Mouse (Mus musculus) kidney, adult 2 months (tissue): Measurements from ENCODE around the gene Ppp1r12b.

Experiments used
- CTCF ChIP-seq: fragments of 200-500 bp; conservative IDR thresholded peaks from 2 replicates; pipeline ENCODE4 v1.5.1; 2011; ENCODE audit warnings: low read depth, mild to moderate bottlenecking, control low read depth, low read length, moderate library complexity, mixed read lengths; ENCODE audit not compliant: insufficient read depth, insufficient read length
- POLR2A ChIP-seq: fragments of 200-500 bp; IDR thresholded peaks from one replicate; pipeline ENCODE4 v1.6.1; 2011; ENCODE audit warnings: low read depth, low read length, control low read depth

DNA sequence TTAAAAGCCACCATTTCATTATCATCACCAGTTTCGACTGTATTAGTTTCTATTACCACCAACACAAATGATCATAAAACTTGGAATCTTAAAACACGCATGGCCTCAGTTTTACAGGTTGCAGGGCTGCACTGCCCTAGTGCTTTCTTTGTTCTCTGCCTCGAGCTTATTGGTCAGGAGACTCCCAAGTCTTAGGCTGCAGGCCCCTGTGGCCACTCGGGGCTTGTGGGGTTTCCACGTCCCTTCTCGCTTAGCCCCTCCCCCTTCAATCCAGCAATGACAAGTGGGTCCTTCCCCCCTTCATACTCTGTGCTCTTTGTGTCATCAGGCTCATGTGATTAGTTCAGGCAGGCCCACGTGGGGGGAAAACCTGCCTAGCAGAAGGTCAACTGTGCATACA lies 167.6 kb downstream of the Ppp1r12b start:
- TF ChIP-seq CTCF, result no peak
- TF ChIP-seq POLR2A, result no peak
